Mouse (Mus musculus) Patski (cell line): ENCODE results near the gene Rmnd5a. TPM values are rescaled to one million over a fixed set of nuclear protein-coding genes. Genes with fewer than 3 reads are reported as not detected.
"Not testable (repeated sequence)": the region's sequence is repeated elsewhere in the genome, so short reads cannot be mapped to it uniquely, and the experiment has no call there.

Experiments used
- ATAC-seq: fragments of 100-300 bp; one replicate; pipeline ENCODE4 v1.8.0; 2021
- CTCF ChIA-PET: fragments of 350-600 bp; sonication (Branson Sonifier 250); formaldehyde crosslinking; loops from one replicate; lab custom pipeline; 2022; ENCODE audit warnings: inconsistent platforms; lab: Charles Lee
- POLR2A ChIA-PET: fragments of 350-600 bp; sonication (Branson Sonifier 250); formaldehyde crosslinking; loops from one replicate; lab custom pipeline; 2022; ENCODE audit warnings: antibody characterized with exemption, inconsistent platforms; lab: Charles Lee
- DNase-seq: peaks from one replicate; pipeline ENCODE4 v3.0.0-alpha.2; 2011; ENCODE audit warnings: low read depth, low spot score
- H3K27me3 ChIP-seq: fragments of 371-371 bp; one replicate; pipeline ENCODE4 v1.5.1; 2021
- CTCF ChIP-seq: fragments of 100-300 bp; IDR thresholded peaks from one replicate; pipeline ENCODE4 v1.5.1; 2021
- in situ Hi-C: fragments of 300-500 bp; cut with MboI; formaldehyde crosslinking; loops from 3 replicates; pipeline ENCODE4 v1.11.1; 2018; ENCODE audit warnings: low pct_unique_long_range_greater_than_20kb, mixed read lengths
- polyA plus RNA-seq: library from polyadenylated mRNA; unstranded; gene quantifications from one replicate; pipeline ENCODE4 v1.2.3, GENCODE M21; 2021

The Rmnd5a gene
- 49.4 TPM for polyA plus RNA-seq

- ATAC-seq = peak; percentile 98
- ChIA-PET POLR2A (interaction anchor here (0.8 to 1.8 kb wide), 4 partner anchors 9 to 191 kb away, joined by 3 to 8 read pairs (median 4); partner anchors contain the start of gene Rnf103), CTCF (interaction anchor here (1.3 to 1.6 kb wide), 2 partner anchors 54 to 56 kb away, joined by 3 to 5 read pairs; no protein-coding TSS in a partner anchor)
- H3K27me3 ChIP-seq = no peaks in the 10 kb centered on the region
- peak; percentile 95 for DNase-seq
- in situ Hi-C loops = loop anchor here (25.0 kb wide), 1 partner anchor 372 kb away; no protein-coding TSS in a partner anchor
- TF ChIP-seq CTCF = no peak
These were observed at the start of gene Rmnd5a for GRCm38 (mm10) chr6:71440492-71441250. Gene Rmnd5a, minus strand, starts transcription at chr6:71440637.

- in situ Hi-C loops = no loop called here
- ChIA-PET POLR2A (interaction anchor here (0.5 kb wide), 1 partner anchor 30 kb away, joined by 3 read pairs; no protein-coding TSS in a partner anchor), CTCF (no interaction called here)
- ATAC-seq (no peak), DNase-seq (no peak)
- TF ChIP-seq CTCF = no peak
- H3K27me3 ChIP-seq = no peaks in the 10 kb centered on the region
These were observed 47.5 kb upstream of the Rmnd5a start for GRCm38 (mm10) chr6:71487966-71488365.

GRCm38 (mm10) chr6:71486867-71487266, 46.4 kb upstream of the Rmnd5a start:
- in situ Hi-C loops = no loop called here
- DNase-seq = no peak
- no peak for ATAC-seq
- no peak for TF ChIP-seq CTCF
- no peaks in the 10 kb centered on the region for H3K27me3 ChIP-seq
- ChIA-PET CTCF (no interaction called here), POLR2A (no interaction called here)

- ChIA-PET CTCF (no interaction called here), POLR2A (no interaction called here)
- no peak for DNase-seq
- H3K27me3 ChIP-seq = no peaks in the 10 kb centered on the region
- ATAC-seq = no peak
- in situ Hi-C loops = no loop called here
- no peak for TF ChIP-seq CTCF
These were observed 45.8 kb upstream of the Rmnd5a start for GRCm38 (mm10) chr6:71486226-71486625.

GRCm38 (mm10) chr6:71485246-71485645, 44.8 kb upstream of the Rmnd5a start:
- TF ChIP-seq CTCF = no peak
- ChIA-PET CTCF (interaction anchor here (1.5 kb wide), 1 partner anchor 13 kb away, joined by 7 read pairs; no protein-coding TSS in a partner anchor), POLR2A (no interaction called here)
- no peak for ATAC-seq
- in situ Hi-C loops = no loop called here
- no peaks in the 10 kb centered on the region for H3K27me3 ChIP-seq
- no peak for DNase-seq

GRCm38 (mm10) chr6:71481136-71481535, 40.7 kb upstream of the Rmnd5a start:
- DNase-seq = no peak
- ChIA-PET CTCF (no interaction called here), POLR2A (no interaction called here)
- no peak for ATAC-seq
- no peaks in the 10 kb centered on the region for H3K27me3 ChIP-seq
- no peak for TF ChIP-seq CTCF
- in situ Hi-C loops = no loop called here

GRCm38 (mm10) chr6:71480136-71480535, 39.7 kb upstream of the Rmnd5a start:
- no peak for TF ChIP-seq CTCF
- ChIA-PET CTCF (no interaction called here), POLR2A (interaction anchor here (0.6 kb wide), 1 partner anchor 223 kb away, joined by 3 read pairs; no protein-coding TSS in a partner anchor)
- ATAC-seq (no peak), DNase-seq (no peak)
- no peaks in the 10 kb centered on the region for H3K27me3 ChIP-seq
- in situ Hi-C loops = no loop called here

- in situ Hi-C loops, DNase-seq, H3K27me3 ChIP-seq, ATAC-seq, CTCF ChIA-PET, POLR2A ChIA-PET: not testable (repeated sequence)
These were observed 39.2 kb upstream of the Rmnd5a start for GRCm38 (mm10) chr6:71479588-71479987.

GRCm38 (mm10) chr6:71478816-71479568, 38.6 kb upstream of the Rmnd5a start:
- POLR2A ChIA-PET, ATAC-seq, in situ Hi-C loops, DNase-seq, H3K27me3 ChIP-seq, CTCF ChIA-PET: not testable (repeated sequence)

- H3K27me3 ChIP-seq = no peaks in the 10 kb centered on the region
- TF ChIP-seq CTCF = no peak
- CTCF ChIA-PET = no interaction called here
- ATAC-seq = no peak
- DNase-seq = no peak
- in situ Hi-C loops = no loop called here
- POLR2A ChIA-PET = no interaction called here
These were observed 36.3 kb upstream of the Rmnd5a start for GRCm38 (mm10) chr6:71476783-71477182.

GRCm38 (mm10) chr6:71475604-71476003, 35.2 kb upstream of the Rmnd5a start:
- POLR2A ChIA-PET = no interaction called here
- ATAC-seq (no peak), DNase-seq (no peak)
- CTCF ChIA-PET = no interaction called here
- H3K27me3 ChIP-seq = no peaks in the 10 kb centered on the region
- in situ Hi-C loops = no loop called here
- TF ChIP-seq CTCF = no peak
